Mouse (Mus musculus) lung, postnatal 25 days (tissue): Measurements from ENCODE around the gene Vmn1r76.

ENCODE experiments used
- DNase-seq: peaks from one replicate; pipeline ENCODE4 v3.0.0; 2022; ENCODE audit warnings: low spot score

The Vmn1r76 gene

GRCm38 (mm10) chr7:11938113-11938512, at the start of gene Vmn1r76:
Gene Vmn1r76 (minus strand): TSS chr7:11938213.
- no peak for DNase-seq

DNA sequence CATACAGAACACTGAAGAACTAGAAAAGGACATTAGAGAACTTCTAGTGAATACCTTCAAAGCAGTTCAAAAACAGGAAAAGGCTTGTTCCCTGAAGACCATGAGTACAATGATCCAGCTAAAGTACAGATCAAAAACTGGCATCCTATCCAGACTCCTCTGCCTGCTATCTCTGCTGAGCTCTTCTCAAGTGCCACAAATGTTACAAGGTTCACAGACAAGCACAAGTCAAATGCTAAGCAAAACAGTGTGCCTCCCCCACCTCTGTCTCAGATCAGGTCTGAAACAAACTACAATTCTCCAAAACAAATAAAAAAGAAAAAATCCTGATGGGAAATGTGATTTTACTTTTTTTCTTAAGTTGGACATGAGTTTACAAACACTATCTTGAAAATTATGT, 34.6 kb upstream of the Vmn1r76 start:
- DNase-seq, result no peak

GRCm38 (mm10) chr7:11947991-11948390, 10.0 kb upstream of the Vmn1r76 start:
- no peak for DNase-seq

GRCm38 (mm10) chr7:11874330-11874729, 63.7 kb downstream of the Vmn1r76 start, which contains the start of gene Vmn1r75:
Gene Vmn1r75 (plus strand): TSS chr7:11874630.
- DNase-seq, result no peak
